Mouse (Mus musculus): ENCODE results near the gene Rora.

The Rora gene

GRCm38 (mm10) chr9:69431863-69432555 lies 778.4 kb downstream of the Rora start:
- no peak for DNase-seq (ENCODE audit: low spot score)

GRCm38 (mm10) chr9:69435194-69435593 lies 781.6 kb downstream of the Rora start:
- no peak for DNase-seq (ENCODE audit: low spot score)

GRCm38 (mm10) chr9:69435662-69436061 lies 782.1 kb downstream of the Rora start:
- DNase-seq (ENCODE audit: low spot score): no peak

Data from layer of hippocampus, adult 11-12 months (tissue).